Mouse (Mus musculus) T-cell, adult 66 days (primary cell): ENCODE data around the gene Otud3. TPM values are rescaled to one million over a fixed set of nuclear protein-coding genes. Genes with fewer than 3 reads are reported as not detected.

ENCODE experiments used
- total RNA-seq, 2 experiments: library from RNA; stranded (reverse); gene quantifications; 3 replicates in 1 of 2; 4 replicates in 1 of 2; pipeline ENCODE4 v1.2.4; 2023

Otud3 gene
- total RNA-seq: 10 to 100 TPM in 1 of 2 experiments, 1 to 10 TPM in 1; 9.8 to 12.9 TPM

DNA sequence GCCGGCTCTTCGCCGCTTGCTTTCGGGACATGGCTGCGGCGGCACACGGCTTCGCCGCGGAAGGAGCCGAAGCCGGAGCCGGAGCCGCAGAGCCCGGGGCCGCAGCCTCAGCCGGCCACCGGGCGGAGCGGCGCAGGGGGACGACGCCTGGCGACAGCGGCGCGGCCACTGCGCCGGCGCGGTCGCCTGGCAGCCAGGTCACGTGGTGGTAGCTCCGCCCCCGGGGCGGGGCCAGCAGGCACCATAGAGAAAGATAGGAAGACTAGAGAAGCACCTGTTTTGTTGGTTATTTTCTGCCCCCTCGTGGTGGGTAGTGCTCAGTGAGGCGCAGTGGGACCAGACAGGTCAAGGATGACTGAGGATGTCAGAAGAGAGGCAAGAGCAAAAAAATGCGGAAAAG, at the start of gene Otud3:
TSS of gene Otud3 (minus strand) at position 149 of the 400 bp plus-strand sequence.

GRCm38 (mm10) chr4:138877731-138878130, 36.0 kb downstream of the Otud3 start, which contains the start of gene Pla2g2e:
Gene Pla2g2e, plus strand, starts transcription at chr4:138877942.

GRCm38 (mm10) chr4:138873864-138874263, 39.9 kb downstream of the Otud3 start, which contains the start of gene Gm13030:
Gene Gm13030, minus strand, starts transcription at chr4:138873964.

GRCm38 (mm10) chr4:138863344-138863998, 50.3 kb downstream of the Otud3 start, which contains the start of gene Pla2g5:
Gene Pla2g5, minus strand, starts transcription at chr4:138863482.

Other genes with a start within 250 kb of the Otud3 start
- not detected for gene Pla2g2c, start 189.2 kb downstream of the Otud3 start, total RNA-seq
- under 1 TPM; 0.20 to 0.24 TPM for gene Ubxn10, start 176.8 kb downstream of the Otud3 start, total RNA-seq
- not detected for gene Pla2g2f, start 156.3 kb downstream of the Otud3 start, total RNA-seq
- 1 to 10 TPM in 1 of 2 experiments, under 1 TPM in 1; 0.65 to 1.3 TPM for gene Pla2g2d, start 138.2 kb downstream of the Otud3 start, total RNA-seq
- not detected for gene Pla2g5, start 50.5 kb downstream of the Otud3 start, total RNA-seq
- not detected for gene Gm13030, start 40.0 kb downstream of the Otud3 start, total RNA-seq
- gene Pla2g2e, start 36.0 kb downstream of the Otud3 start, total RNA-seq: not detected
- not detected for gene Rnf186, start 53.2 kb upstream of the Otud3 start, total RNA-seq
- 10 to 100 TPM; 48.0 to 53.6 TPM for gene Tmco4, start 58.9 kb upstream of the Otud3 start, total RNA-seq
- gene Htr6, start 161.6 kb upstream of the Otud3 start, total RNA-seq: not detected
- under 1 TPM; 0.62 to 0.70 TPM for gene Nbl1, start 179.0 kb upstream of the Otud3 start, total RNA-seq
- 100 to 1,000 TPM; 103 to 114 TPM for gene Minos1, start 217.2 kb upstream of the Otud3 start, total RNA-seq